Mouse (Mus musculus): ENCODE measurements at regions not wholly inside any gene's neighbourhood (a gene's known extent, or its start where the extent isn't known, plus 50 kb on each side); places are given as distances from the start of the nearest gene placed in this dataset.
A peak's percentile ranks its signal among the peaks of the same experiment; 100 is the strongest.

GRCm38 (mm10) chr3:156253172-156253934 lies 308.2 kb upstream of the Negr1 start:
- DNase-seq (ENCODE audit: low read depth, low spot score), result no peak

- DNase-seq (ENCODE audit: low read depth, low spot score), result no peak
These were observed 304.9 kb upstream of the Negr1 start for GRCm38 (mm10) chr3:156256719-156257118.

- no peak for DNase-seq (ENCODE audit: low read depth, low spot score)
These were observed 296.9 kb upstream of the Negr1 start for GRCm38 (mm10) chr3:156264654-156265053.

- no peak for DNase-seq (ENCODE audit: low read depth, low spot score)
These were observed 293.9 kb upstream of the Negr1 start for GRCm38 (mm10) chr3:156267727-156268126.

GRCm38 (mm10) chr3:156299984-156300770 lies 261.4 kb upstream of the Negr1 start:
- no peak for DNase-seq (ENCODE audit: low read depth, low spot score)

GRCm38 (mm10) chr3:156301302-156301701 lies 260.3 kb upstream of the Negr1 start:
- no peak for DNase-seq (ENCODE audit: low read depth, low spot score)

GRCm38 (mm10) chr3:156301745-156302144 lies 259.8 kb upstream of the Negr1 start:
- DNase-seq (ENCODE audit: low read depth, low spot score), result no peak

- DNase-seq (ENCODE audit: low read depth, low spot score), result no peak
These were observed 257.4 kb upstream of the Negr1 start for GRCm38 (mm10) chr3:156304174-156304573.

- DNase-seq (ENCODE audit: low read depth, low spot score), result no peak
These were observed 256.5 kb upstream of the Negr1 start for GRCm38 (mm10) chr3:156305064-156305463.

GRCm38 (mm10) chr3:156335033-156335793 lies 226.4 kb upstream of the Negr1 start:
- no peak for DNase-seq (ENCODE audit: low read depth, low spot score)

GRCm38 (mm10) chr3:156341484-156341883 lies 220.1 kb upstream of the Negr1 start:
- DNase-seq (ENCODE audit: low read depth, low spot score), result no peak

- DNase-seq (ENCODE audit: low read depth, low spot score), result no peak
These were observed 209.9 kb upstream of the Negr1 start for GRCm38 (mm10) chr3:156351727-156352126.

GRCm38 (mm10) chr3:156353430-156353829 lies 208.2 kb upstream of the Negr1 start:
- DNase-seq (ENCODE audit: low read depth, low spot score), result no peak

- no peak for DNase-seq (ENCODE audit: low read depth, low spot score)
These were observed 207.6 kb upstream of the Negr1 start for GRCm38 (mm10) chr3:156353841-156354473.

- DNase-seq (ENCODE audit: low read depth, low spot score), result no peak
These were observed 192.8 kb upstream of the Negr1 start for GRCm38 (mm10) chr3:156368669-156369343.

- DNase-seq (ENCODE audit: low read depth, low spot score), result no peak
These were observed 184.9 kb upstream of the Negr1 start for GRCm38 (mm10) chr3:156376717-156377116.

- no peak for DNase-seq (ENCODE audit: low read depth, low spot score)
These were observed 178.7 kb upstream of the Negr1 start for GRCm38 (mm10) chr3:156382919-156383318.

- DNase-seq (ENCODE audit: low read depth, low spot score), result no peak
These were observed 155.5 kb upstream of the Negr1 start for GRCm38 (mm10) chr3:156406136-156406535.

- no peak for DNase-seq (ENCODE audit: low read depth, low spot score)
These were observed 154.5 kb upstream of the Negr1 start for GRCm38 (mm10) chr3:156407112-156407511.

GRCm38 (mm10) chr3:156410126-156410525 lies 151.5 kb upstream of the Negr1 start:
- DNase-seq (ENCODE audit: low read depth, low spot score), result peak; percentile 12

- no peak for DNase-seq (ENCODE audit: low read depth, low spot score)
These were observed 148.8 kb upstream of the Negr1 start for GRCm38 (mm10) chr3:156412757-156413156.

All from CD4-positive helper T cell, adult 2 months (primary cell).